Mouse (Mus musculus) cerebellum, adult 2 months (tissue): ENCODE measurements at regions not wholly inside any gene's neighbourhood (a gene's known extent, or its start where the extent isn't known, plus 50 kb on each side); places are given as distances from the start of the nearest gene placed in this dataset.

Experiments
- CTCF ChIP-seq: fragments of 200-500 bp; IDR thresholded peaks from 2 replicates; pipeline ENCODE4 v1.5.1; 2011; ENCODE audit warnings: low read depth, mild to moderate bottlenecking, control low read depth, low read length, moderate library complexity, borderline replicate concordance; ENCODE audit not compliant: insufficient read depth
- POLR2A ChIP-seq: fragments of 200-500 bp; IDR thresholded peaks from 2 replicates; pipeline ENCODE4 v1.6.1; 2011; ENCODE audit warnings: low read length, control low read depth, borderline replicate concordance; ENCODE audit not compliant: insufficient read depth

- TF ChIP-seq POLR2A (no peak), CTCF (no peak)
These were observed 366.6 kb upstream of the Myt1l start for GRCm38 (mm10) chr12:29161546-29161945.
